Mouse (Mus musculus) MEL (cell line): ENCODE measurements at regions not wholly inside any gene's neighbourhood (a gene's known extent, or its start where the extent isn't known, plus 50 kb on each side); places are given as distances from the start of the nearest gene placed in this dataset.

Experiments
- EP300 ChIP-seq, 2 experiments: IDR thresholded peaks; 2 replicates each; pipeline ENCODE4 v1.6.1; 2011; ENCODE audit warnings: improper control_type of control experiment in 2 of 2, low read length in 2 of 2, low read depth in 1 of 2, mild to moderate bottlenecking in 1 of 2
- NRF1 ChIP-seq: IDR thresholded peaks from 2 replicates; pipeline ENCODE4 v1.6.1; 2014; ENCODE audit warnings: low read depth, mild to moderate bottlenecking, inconsistent platforms, low read length, improper control_type of control experiment, moderate library complexity; ENCODE audit not compliant: poor library complexity, insufficient read depth, severe bottlenecking
- POLR2A ChIP-seq, 2 experiments: IDR thresholded peaks; 2 replicates each; pipeline ENCODE4 v1.6.1; 2011 to 2012; ENCODE audit warnings: low read length in 2 of 2, mild to moderate bottlenecking in 2 of 2, control low read depth in 1 of 2, improper control_type of control experiment in 1 of 2, low read depth in 1 of 2, moderate library complexity in 1 of 2; ENCODE audit not compliant: control insufficient read depth in 1 of 2, insufficient read depth in 1 of 2, poor library complexity in 1 of 2
- POLR2AphosphoS5 ChIP-seq: IDR thresholded peaks from 2 replicates; pipeline ENCODE4 v1.6.1; 2012; ENCODE audit warnings: low read depth, borderline replicate concordance, mild to moderate bottlenecking, inconsistent platforms, low read length, moderate library complexity, mixed read lengths
- SMC3 ChIP-seq: IDR thresholded peaks from 2 replicates; pipeline ENCODE4 v1.6.1; 2011; ENCODE audit warnings: low read depth, low read length, improper control_type of control experiment
- TCF12 ChIP-seq: IDR thresholded peaks from 2 replicates; pipeline ENCODE4 v1.6.1; 2014; ENCODE audit warnings: low read depth, mild to moderate bottlenecking, inconsistent platforms, low read length, improper control_type of control experiment, moderate library complexity

DNA sequence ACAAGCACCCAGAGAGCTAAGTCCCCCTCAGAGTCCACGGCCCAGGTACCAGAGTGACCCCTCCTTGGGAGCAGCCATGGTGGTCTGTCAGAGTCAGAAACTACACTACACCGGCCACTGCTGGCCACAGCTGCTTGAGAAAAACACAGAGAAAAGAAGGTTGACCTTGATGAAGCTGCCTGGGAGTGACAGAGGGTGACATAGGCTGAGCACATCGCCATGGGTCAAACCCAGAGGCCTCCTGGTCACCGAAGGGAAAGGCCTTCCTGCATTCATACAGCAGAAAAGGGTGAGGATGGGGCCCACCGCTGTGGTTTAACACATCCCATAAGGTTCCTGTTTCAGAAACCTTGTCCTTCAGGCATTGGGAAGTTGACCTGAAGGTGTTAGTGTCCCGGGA is 153.0 kb downstream of the Setd4 start:
- no peak for TF ChIP-seq TCF12
- no peak for TF ChIP-seq SMC3
- no peak for TF ChIP-seq EP300 (IDR thresholded peaks at IDR 0.05; ENCODE audit: low read depth in 1 of 2, low read length in 2 of 2)
- TF ChIP-seq POLR2A (IDR thresholded peaks at IDR 0.05; ENCODE audit: control insufficient read depth in 1 of 2, insufficient read depth in 1 of 2, low read depth in 1 of 2, low read length in 2 of 2, poor library complexity in 1 of 2): no peak
- TF ChIP-seq POLR2AphosphoS5: no peak
- no peak for TF ChIP-seq NRF1
